Mouse (Mus musculus) gastrocnemius, postnatal 4 days (tissue): ENCODE data around the gene Spg20. TPM values are rescaled to one million over a fixed set of nuclear protein-coding genes. Genes with fewer than 3 reads are reported as not detected.

Experiments
- DNase-seq, 2 experiments: peaks; one replicate each; pipeline ENCODE4 v3.0.0; 2021 to 2022; ENCODE audit warnings: low spot score in 2 of 2, mixed read lengths in 2 of 2
- long read RNA-seq, 2 experiments: library from polyadenylated mRNA; stranded (forward); transcript quantifications; one replicate each; pipeline ENCODE4 v2.0.0; 2021
- total RNA-seq, 2 experiments: library from RNA; stranded (reverse); gene quantifications; 2 replicates each; pipeline ENCODE4 v1.2.3; 2021

The Spg20 gene
- 10 to 100 TPM; 79.6 to 86.3 TPM for total RNA-seq
- long read RNA-seq, experiment 1, transcript Spg20-201 (9 exons, 3,770 nt) = major isoform, 62 of 129 reads
- long read RNA-seq, experiment 1, transcript Spg20-202 (8 exons, 3,567 nt) = minor isoform, 29 of 129 reads
- long read RNA-seq, experiment 1, transcript Spg20-204 (9 exons, 3,981 nt) = minor isoform, 19 of 129 reads
- long read RNA-seq, experiment 1, partial matches to known transcripts = 7 of 129 reads
- long read RNA-seq, experiment 1, other reads (novel, unspliced or antisense) = 12 of 129 reads
- long read RNA-seq, experiment 2, transcript Spg20-201 (9 exons, 3,770 nt) = major isoform, 79 of 128 reads
- long read RNA-seq, experiment 2, transcript Spg20-202 (8 exons, 3,567 nt) = minor isoform, 23 of 128 reads
- long read RNA-seq, experiment 2, transcript Spg20-204 (9 exons, 3,981 nt) = minor isoform, 8 of 128 reads
- long read RNA-seq, experiment 2, partial matches to known transcripts = 5 of 128 reads
- long read RNA-seq, experiment 2, other reads (novel, unspliced or antisense) = 13 of 128 reads

- peak; percentile 96 to 98 for DNase-seq
These were observed at the start of gene Spg20 for GRCm38 (mm10) chr3:55111935-55112709. Spg20 (plus strand) TSS chr3:55112108.

GRCm38 (mm10) chr3:55062653-55063052, 49.3 kb upstream of the Spg20 start:
- DNase-seq = no peak

DNA sequence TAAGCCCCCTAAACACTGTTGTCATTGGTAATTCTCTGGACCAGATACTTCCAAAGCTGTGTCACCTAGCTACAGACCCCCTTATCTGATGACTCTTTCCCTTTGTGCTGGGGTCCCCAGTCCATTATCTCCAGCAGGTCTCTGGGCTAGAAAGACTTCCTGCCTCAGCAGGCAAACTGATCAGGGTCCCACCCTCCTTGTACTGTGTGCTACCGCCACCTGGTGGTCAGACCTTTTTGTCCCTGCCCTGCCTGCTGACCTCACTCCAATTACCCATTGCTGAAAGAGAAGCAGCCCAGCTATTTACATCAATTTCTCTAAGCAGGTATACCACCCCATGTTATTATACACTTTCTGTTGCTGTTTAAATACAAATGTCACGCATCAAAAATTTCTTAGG, 47.5 kb upstream of the Spg20 start:
- DNase-seq = peak; percentile 55 to 68

DNA sequence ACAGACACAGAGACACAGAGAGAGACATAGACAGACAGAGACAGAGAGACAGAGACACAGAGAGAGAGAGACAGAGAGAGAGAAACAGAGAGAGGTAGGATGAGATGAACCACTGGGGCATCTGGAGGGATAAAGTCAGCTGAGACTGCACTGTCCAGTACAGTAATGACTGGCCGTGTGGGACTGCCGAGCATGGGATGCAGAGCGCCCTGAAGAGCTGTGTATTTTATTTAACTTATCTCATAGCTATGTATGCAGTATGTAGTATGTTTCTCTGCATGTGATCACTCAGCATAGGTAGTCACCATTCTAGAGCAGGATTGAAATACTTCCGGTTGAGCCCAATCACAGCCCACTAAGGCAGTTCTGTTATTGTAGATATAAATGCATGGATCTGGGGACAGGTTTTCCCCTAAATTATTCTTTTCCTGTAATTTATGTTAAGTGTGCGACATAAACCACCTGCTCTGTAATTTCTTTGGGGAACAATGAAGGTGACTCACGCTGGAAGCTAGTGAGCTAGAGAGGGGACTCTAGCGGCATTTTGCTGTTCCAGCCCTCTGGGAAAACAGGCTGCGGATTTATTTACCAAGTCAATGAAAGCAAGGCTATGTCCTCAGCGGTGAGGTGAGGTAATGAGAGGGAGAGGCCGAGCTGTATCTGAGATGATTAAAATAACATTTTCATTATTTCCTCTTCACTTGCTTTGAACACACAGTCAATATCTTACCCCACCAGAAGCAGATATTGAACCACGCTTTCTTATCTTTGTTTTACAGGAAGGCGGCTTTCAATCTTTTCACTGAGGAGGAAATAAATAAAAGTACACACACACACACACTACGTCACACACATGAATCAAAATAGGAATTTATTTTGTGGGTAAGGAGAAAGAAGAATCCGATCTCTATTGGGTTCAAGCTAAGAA, 45.9 kb upstream of the Spg20 start:
- DNase-seq = no peak

DNA sequence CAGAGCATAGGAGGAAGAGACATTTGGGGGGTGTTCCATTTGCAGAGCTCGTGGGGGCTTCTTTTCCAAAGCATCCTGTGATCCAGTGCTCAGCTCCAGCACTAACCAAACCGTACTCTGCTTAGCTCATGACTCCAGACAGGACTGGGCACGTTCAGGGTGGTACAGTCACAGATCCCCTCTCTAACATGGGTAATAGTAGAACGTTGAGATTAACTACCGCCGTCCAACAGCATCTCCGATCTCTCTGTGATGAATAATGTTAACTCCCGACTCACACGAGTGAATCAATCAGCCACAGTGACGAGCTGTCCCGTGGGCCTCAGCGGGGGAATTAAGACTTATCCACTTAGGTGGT, 45.3 kb upstream of the Spg20 start:
- no peak for DNase-seq

DNA sequence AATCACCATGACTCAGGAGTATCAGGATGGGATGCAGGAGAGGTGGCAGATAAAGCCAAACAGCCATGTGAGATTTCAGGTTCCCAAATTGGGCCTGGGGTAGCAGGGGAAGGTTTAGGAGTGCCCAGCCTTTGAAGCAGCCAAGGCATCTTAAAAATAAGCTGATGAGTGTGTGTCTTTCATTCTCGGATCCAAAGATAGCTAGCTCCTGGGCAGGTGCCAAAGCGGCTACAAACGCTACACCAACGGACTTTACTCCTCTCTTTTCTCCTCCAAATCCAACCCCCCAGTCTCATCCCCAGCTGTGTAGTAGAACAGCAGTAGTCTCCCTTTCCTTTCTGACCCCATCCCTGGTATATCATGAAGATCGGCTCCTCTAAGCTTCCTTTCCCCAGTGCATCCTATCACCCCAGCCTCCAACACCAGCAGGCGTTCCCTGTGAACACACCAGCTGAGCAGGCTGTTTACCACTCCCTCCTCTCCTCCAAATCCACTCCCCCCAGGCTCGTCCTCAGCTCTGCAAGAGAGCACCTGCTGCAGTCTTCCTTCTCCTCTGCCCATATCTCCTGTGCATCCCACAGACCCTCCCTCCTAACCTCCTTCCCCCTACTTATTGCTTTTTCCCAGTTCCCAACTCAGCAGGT, 44.0 kb upstream of the Spg20 start:
- DNase-seq = peak in 1 of 2 experiments; percentile 11

GRCm38 (mm10) chr3:55074576-55075293, 37.2 kb upstream of the Spg20 start:
- DNase-seq = no peak

- no peak for DNase-seq
These were observed 36.6 kb upstream of the Spg20 start for GRCm38 (mm10) chr3:55075294-55075648.

DNA sequence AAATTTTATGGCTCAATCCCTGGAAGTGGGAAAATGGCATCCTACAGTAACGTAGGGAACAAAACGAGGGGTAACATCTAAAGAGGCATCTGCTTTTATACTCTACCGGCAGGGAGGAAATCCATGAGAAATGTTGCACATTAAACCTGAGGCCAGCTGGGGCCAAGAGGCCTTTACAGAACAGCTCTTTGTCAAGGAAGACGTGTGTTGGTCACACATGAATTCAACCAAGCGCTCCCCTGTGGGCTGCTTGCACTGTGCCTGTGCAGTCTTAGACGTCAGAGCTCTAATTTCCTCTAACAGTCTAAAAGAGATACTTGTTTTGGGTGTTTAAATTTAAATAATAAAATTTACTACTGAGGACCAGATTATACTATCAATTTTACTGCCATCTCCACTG, 33.7 kb upstream of the Spg20 start:
- no peak for DNase-seq

- no peak for DNase-seq
These were observed 32.3 kb upstream of the Spg20 start for GRCm38 (mm10) chr3:55079619-55080018.

GRCm38 (mm10) chr3:55080055-55080454, 31.9 kb upstream of the Spg20 start:
- DNase-seq = peak; percentile 47 to 80

DNA sequence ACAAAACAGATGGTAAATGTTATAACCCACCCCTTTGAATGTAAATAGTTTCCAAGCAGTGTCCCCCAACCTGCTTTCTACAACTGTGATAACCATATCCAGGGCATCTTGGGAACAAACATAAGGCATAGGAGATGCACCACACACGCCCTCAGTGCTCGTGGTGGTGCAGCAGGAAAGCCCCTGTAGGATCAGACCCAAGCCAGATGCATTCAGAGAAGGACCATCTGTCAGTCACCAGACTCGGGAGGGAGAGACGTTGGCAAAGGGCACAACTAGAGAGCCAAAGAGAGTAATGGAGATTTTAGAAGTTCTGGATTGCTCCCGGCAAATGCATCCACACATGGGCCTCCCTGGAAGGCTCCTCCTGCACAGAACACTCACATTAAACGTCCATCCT, 27.1 kb upstream of the Spg20 start:
- no peak for DNase-seq

DNA sequence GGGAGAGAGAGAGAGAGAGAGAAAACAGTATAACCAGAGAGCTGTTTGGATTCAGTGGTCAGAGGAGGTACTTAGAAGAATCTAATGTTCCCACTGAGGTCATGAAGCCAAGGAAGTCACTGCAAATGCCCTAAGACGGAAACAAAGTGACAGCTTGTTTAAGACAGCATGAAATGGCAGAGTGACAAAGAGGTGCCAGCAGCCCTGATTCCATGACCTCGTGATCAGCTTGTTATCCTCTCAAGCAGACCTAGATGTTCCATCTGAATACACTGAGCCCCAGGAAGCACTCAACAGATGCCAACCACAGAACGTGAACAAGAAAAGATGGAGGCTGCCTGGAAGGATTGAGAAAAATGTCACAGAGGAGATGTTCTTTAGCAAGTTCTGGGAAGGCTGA, 26.2 kb upstream of the Spg20 start:
- DNase-seq = no peak

- DNase-seq = peak in 1 of 2 experiments; percentile 7
These were observed 25.0 kb upstream of the Spg20 start for GRCm38 (mm10) chr3:55086948-55087347.

GRCm38 (mm10) chr3:55087360-55087759, 24.5 kb upstream of the Spg20 start:
- peak in 1 of 2 experiments; percentile 15 for DNase-seq

- peak in 1 of 2 experiments; percentile 6 for DNase-seq
These were observed 23.5 kb upstream of the Spg20 start for GRCm38 (mm10) chr3:55088359-55088758.

- DNase-seq = no peak
These were observed 23.1 kb upstream of the Spg20 start for GRCm38 (mm10) chr3:55088843-55089242.

- no peak for DNase-seq
These were observed 22.6 kb upstream of the Spg20 start for GRCm38 (mm10) chr3:55089291-55089690.

DNA sequence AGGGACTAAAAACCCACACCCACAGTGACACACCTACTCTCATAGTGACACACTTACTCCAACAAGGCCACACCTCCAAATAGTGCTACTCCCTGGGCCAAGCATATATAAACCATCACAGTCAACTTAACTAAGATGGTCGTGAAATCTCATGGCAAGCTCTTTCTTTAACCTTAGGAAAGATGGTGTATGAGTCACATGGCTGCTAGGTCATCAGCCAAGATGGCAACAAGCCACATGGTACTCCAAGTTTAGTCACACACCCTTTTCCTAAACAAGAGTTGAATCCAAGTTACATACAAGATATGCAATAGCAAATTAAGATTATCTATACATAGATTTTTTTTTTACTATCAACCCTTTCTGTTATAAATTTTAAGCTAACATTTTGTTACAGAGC, 18.7 kb upstream of the Spg20 start:
- no peak for DNase-seq
